Mouse (Mus musculus): ENCODE results near the gene Kif1b. TPM values are rescaled to one million over a fixed set of nuclear protein-coding genes. Genes with fewer than 3 reads are reported as not detected.

Gene Kif1b
- polyA plus RNA-seq, 1 experiment = 19.4 TPM

DNA sequence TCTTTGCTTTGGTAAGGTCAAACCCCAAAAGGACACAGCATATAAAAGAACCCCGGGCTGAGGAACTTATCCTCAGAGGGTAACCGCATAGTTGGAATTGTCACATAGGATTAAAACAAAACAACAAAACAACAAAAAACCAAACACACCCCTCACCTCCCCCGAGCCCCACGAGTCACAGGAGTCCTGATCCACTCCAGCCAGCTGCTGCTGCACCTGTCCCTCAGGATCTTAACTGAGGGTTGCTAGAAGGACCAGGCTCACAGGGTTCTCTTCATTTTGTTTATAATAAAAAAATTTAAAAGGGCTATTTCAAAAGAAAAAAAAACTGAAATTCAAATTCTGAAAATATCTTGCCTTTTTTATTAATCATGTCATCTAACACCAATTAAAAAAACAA is 21.2 kb upstream of the Kif1b start:
- Histone ChIP-seq H3K36me3 (ENCODE audit: control insufficient read depth, insufficient read depth, low read length) (peaks cover 40% of the 10 kb centered on the region), H3K27me3 (ENCODE audit: control insufficient read depth, insufficient read depth, low read length) (no peaks in the 10 kb centered on the region), H3K4me1 (ENCODE audit: control insufficient read depth, insufficient read depth, insufficient read length, low read length) (peaks cover 3% of the 10 kb centered on the region; the same call in 1 of the 2 replicates), H3K4me3 (ENCODE audit: low read depth, low read length) (no peak overlapping the region), H3K27ac (ENCODE audit: insufficient read depth, low read depth, low read length) (no peak overlapping the region)
- WGBS = 82% methylated on average over 4 of the region's 4 CpGs
- TF ChIP-seq CTCF (IDR thresholded peaks at IDR 0.05; ENCODE audit: extremely low read depth, insufficient read length, insufficient replicate concordance, low read depth, low read length) = no peak
- no peak for TF ChIP-seq POLR2A (IDR thresholded peaks at IDR 0.05; ENCODE audit: low read depth, low read length)

DNA sequence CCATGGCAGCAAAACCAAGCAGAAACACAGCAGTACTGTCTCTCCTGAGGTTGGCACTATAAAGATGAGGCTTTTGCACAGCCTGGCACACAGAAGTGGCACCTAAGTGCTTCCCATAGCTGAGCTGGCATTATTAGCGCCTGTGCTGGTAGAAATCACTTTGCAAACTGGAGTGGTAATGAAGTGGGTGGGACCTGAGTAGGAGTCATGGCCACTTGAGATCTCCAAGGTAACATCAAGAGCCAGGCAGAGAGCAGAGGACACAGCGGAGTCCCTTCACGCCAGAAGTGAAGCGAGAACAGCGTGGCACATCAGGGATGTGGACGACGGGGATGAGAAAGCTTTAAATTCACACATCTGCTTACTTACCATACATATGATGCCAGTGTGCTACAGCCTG is 19.8 kb upstream of the Kif1b start:
- Histone ChIP-seq H3K36me3 (ENCODE audit: control insufficient read depth, insufficient read depth, low read length) (peaks cover 33% of the 10 kb centered on the region), H3K27ac (ENCODE audit: insufficient read depth, low read depth, low read length) (no peak overlapping the region), H3K4me3 (ENCODE audit: low read depth, low read length) (no peak overlapping the region), H3K4me1 (ENCODE audit: control insufficient read depth, insufficient read depth, insufficient read length, low read length) (peaks cover 3% of the 10 kb centered on the region; the same call in 1 of the 2 replicates), H3K27me3 (ENCODE audit: control insufficient read depth, insufficient read depth, low read length) (no peaks in the 10 kb centered on the region)
- TF ChIP-seq POLR2A (IDR thresholded peaks at IDR 0.05; ENCODE audit: low read depth, low read length) (no peak), CTCF (IDR thresholded peaks at IDR 0.05; ENCODE audit: extremely low read depth, insufficient read length, insufficient replicate concordance, low read depth, low read length) (no peak)
- 96% methylated on average over 7 of the region's 7 CpGs for WGBS

DNA sequence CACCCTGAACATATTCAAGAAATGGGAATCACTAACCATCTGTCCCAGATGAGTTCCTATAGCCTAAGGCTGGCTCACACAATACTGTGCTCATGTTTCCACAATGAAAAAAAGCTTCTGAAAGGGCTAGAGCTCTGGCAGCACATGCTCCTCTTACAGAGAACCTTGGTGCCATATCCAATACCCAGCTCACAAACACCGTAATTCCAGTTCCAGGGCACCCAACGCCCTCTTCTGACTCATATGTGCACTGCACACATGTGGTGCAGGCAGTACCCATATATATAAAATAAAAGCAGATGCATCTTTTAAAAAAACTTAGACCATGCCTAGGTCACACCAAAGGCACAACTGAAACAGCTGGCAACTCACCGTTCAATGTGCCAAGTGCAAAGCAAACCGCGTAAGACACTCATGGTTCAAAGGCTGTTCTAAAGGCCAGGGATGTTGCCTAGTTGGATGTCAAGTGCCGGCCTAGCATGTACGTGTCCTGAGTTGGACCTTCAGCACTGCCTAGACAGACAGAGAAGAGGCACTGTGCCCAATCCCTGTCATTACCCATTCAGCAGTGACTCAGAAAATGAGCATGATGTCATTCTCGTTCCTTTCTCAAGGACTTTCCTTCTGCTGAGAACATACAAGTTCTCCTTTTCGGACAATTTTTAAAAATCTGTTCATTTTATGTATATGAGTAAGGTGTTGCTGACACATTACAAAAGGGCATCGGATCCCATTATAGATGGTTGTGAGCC is 18.1 kb upstream of the Kif1b start:
- Histone ChIP-seq H3K27ac (ENCODE audit: insufficient read depth, low read depth, low read length) (no peak overlapping the region), H3K4me3 (ENCODE audit: low read depth, low read length) (no peak overlapping the region), H3K27me3 (ENCODE audit: control insufficient read depth, insufficient read depth, low read length) (no peaks in the 10 kb centered on the region), H3K4me1 (ENCODE audit: control insufficient read depth, insufficient read depth, insufficient read length, low read length) (peaks cover 3% of the 10 kb centered on the region; the same call in 1 of the 2 replicates), H3K36me3 (ENCODE audit: control insufficient read depth, insufficient read depth, low read length) (peaks cover 19% of the 10 kb centered on the region)
- WGBS = 80% methylated on average over 10 of the region's 10 CpGs
- TF ChIP-seq CTCF (IDR thresholded peaks at IDR 0.05; ENCODE audit: extremely low read depth, insufficient read length, insufficient replicate concordance, low read depth, low read length) = no peak

DNA sequence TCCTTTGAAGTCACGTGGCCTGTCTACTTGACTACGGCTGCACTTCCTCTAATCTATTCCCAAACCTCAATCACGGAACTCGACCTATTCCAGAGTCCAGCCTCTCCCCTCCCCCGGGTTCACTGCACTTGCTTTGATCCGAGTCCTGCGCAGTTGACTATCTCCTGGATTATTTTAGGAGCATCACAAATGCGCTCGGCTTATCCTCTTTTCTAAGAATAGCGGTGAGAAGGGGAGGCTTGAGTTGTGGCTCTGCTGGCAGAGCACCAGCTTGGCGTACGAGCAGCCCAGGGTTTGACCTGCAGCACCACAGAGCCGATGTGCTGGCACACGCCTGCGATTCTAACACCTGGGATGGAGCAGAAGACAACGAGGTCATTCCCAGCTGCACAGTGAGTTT is 16.2 kb upstream of the Kif1b start:
- H3K27ac ChIP-seq (ENCODE audit: insufficient read depth, low read depth, low read length) = no peak overlapping the region
- no peaks in the 10 kb centered on the region for H3K27me3 ChIP-seq (ENCODE audit: control insufficient read depth, insufficient read depth, low read length)
- TF ChIP-seq CTCF (IDR thresholded peaks at IDR 0.05; ENCODE audit: extremely low read depth, insufficient read length, insufficient replicate concordance, low read depth, low read length) = no peak
- TF ChIP-seq POLR2A (IDR thresholded peaks at IDR 0.05; ENCODE audit: low read depth, low read length) = no peak
- H3K4me1 ChIP-seq (ENCODE audit: control insufficient read depth, insufficient read depth, insufficient read length, low read length) = peaks cover 3% of the 10 kb centered on the region; the same call in 1 of the 2 replicates
- WGBS = 39% methylated on average over 16 of the region's 16 CpGs
- no peak overlapping the region for H3K4me3 ChIP-seq (ENCODE audit: low read depth, low read length)
- H3K36me3 ChIP-seq (ENCODE audit: control insufficient read depth, insufficient read depth, low read length) = peaks cover 3% of the 10 kb centered on the region; the same call in 1 of the 2 replicates

DNA sequence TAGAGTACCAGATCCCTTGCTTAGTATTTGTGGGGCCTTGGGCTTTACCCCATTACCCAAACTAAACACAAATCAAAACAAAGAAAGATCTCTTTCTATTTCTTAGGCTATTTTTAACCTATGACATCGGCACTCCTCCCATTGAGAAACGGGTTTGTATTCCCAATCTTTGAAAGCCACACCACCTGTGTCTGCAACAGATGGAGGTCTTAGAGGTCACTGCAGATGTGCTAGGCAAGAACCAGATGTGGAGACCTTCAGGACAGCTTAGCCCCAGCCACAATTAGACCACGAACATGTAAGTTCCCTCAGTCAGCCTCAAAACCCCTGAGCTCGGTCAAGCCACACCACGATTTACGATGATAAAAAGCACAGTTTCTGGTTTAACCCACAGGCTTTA is 15.2 kb upstream of the Kif1b start:
- H3K27me3 ChIP-seq (ENCODE audit: control insufficient read depth, insufficient read depth, low read length) = no peaks in the 10 kb centered on the region
- H3K27ac ChIP-seq (ENCODE audit: insufficient read depth, low read depth, low read length) = no peak overlapping the region
- 79% methylated on average over 6 of the region's 6 CpGs for WGBS
- H3K4me1 ChIP-seq (ENCODE audit: control insufficient read depth, insufficient read depth, insufficient read length, low read length) = peaks cover 3% of the 10 kb centered on the region; the same call in 1 of the 2 replicates
- TF ChIP-seq CTCF (IDR thresholded peaks at IDR 0.05; ENCODE audit: extremely low read depth, insufficient read length, insufficient replicate concordance, low read depth, low read length) = no peak
- no peak for TF ChIP-seq POLR2A (IDR thresholded peaks at IDR 0.05; ENCODE audit: low read depth, low read length)
- no peaks in the 10 kb centered on the region; the same call in 1 of the 2 replicates for H3K36me3 ChIP-seq (ENCODE audit: control insufficient read depth, insufficient read depth, low read length)
- no peak overlapping the region for H3K4me3 ChIP-seq (ENCODE audit: low read depth, low read length)

DNA sequence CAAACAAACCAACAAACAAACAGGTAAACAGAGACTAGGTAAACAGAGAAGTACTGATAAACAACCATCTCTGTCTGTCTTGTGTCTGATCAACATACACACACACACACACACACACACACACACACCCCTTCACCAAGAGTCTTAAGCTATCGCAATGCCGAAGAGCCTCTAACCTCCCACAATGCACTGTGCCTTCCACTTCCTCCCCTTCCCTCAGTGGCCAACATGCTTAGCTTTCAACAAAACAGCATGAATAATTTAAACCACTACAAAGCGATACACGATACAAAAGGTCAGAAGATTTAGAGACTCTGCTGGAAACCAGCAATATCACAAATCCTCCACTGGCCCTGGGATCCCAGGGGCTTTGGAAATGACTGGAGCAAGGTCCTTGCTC is 14.8 kb upstream of the Kif1b start:
- no peak overlapping the region for H3K27ac ChIP-seq (ENCODE audit: insufficient read depth, low read depth, low read length)
- no peak for TF ChIP-seq POLR2A (IDR thresholded peaks at IDR 0.05; ENCODE audit: low read depth, low read length)
- no peak for TF ChIP-seq CTCF (IDR thresholded peaks at IDR 0.05; ENCODE audit: extremely low read depth, insufficient read length, insufficient replicate concordance, low read depth, low read length)
- no peaks in the 10 kb centered on the region; the same call in 1 of the 2 replicates for H3K36me3 ChIP-seq (ENCODE audit: control insufficient read depth, insufficient read depth, low read length)
- H3K4me1 ChIP-seq (ENCODE audit: control insufficient read depth, insufficient read depth, insufficient read length, low read length) = peaks cover 3% of the 10 kb centered on the region; the same call in 1 of the 2 replicates
- H3K4me3 ChIP-seq (ENCODE audit: low read depth, low read length) = no peak overlapping the region
- WGBS = 77% methylated on average over 4 of the region's 4 CpGs
- H3K27me3 ChIP-seq (ENCODE audit: control insufficient read depth, insufficient read depth, low read length) = no peaks in the 10 kb centered on the region

DNA sequence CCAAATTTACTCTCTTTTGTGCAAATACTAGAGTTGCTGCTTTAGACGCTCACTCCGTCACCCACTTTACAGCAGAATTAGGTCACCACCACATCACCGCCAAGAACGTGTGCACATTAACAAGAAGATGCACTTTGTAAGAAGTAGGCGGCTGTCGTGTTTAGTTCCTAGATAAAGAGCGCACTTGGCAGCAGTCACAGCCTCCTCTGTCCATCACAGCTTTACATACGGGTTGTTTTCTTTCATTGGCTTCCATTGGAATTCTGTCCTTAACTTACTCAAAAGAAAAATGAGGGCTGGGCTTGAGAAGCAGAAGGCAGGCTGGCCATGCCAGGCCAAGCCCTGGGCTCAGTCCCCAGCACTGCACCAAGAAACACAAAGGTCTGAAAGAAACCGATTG is 11.6 kb upstream of the Kif1b start:
- Histone ChIP-seq H3K27me3 (ENCODE audit: control insufficient read depth, insufficient read depth, low read length) (no peaks in the 10 kb centered on the region), H3K27ac (ENCODE audit: insufficient read depth, low read depth, low read length) (no peak overlapping the region), H3K4me3 (ENCODE audit: low read depth, low read length) (no peak overlapping the region), H3K36me3 (ENCODE audit: control insufficient read depth, insufficient read depth, low read length) (no peaks in the 10 kb centered on the region), H3K4me1 (ENCODE audit: control insufficient read depth, insufficient read depth, insufficient read length, low read length) (peaks cover 3% of the 10 kb centered on the region; the same call in 1 of the 2 replicates)
- WGBS = 59% methylated on average over 9 of the region's 9 CpGs
- TF ChIP-seq POLR2A (IDR thresholded peaks at IDR 0.05; ENCODE audit: low read depth, low read length) (no peak), CTCF (IDR thresholded peaks at IDR 0.05; ENCODE audit: extremely low read depth, insufficient read length, insufficient replicate concordance, low read depth, low read length) (no peak)
